Comparison of ENCODE assay signal across 29 mouse cellular contexts in the genomic region with DNA sequence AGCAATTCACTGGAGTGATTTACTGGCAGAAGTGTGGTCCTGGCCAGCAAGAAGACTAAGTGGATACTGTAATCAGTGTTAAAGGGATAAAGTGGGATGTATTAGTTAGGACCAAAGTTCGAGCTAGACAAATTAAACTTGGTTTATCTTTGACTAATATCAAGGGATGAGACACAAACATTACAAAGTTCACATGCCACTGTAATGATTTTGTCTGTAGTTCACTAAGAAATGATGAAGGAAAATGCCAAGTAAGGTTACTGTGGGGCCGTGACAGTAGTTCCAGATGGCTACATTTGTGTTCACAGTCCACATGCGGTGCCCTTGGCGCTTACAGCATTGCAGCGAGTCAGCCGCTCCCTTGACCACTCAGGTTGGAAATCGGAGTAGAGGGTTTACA.
DNase-seq lines count a peak whose midpoint lies in the region; ATAC-seq and TF ChIP-seq lines count a peak whose summit lies in the region.
"Had no signal": no experiment of that assay in that cellular context is flagged by ENCODE, and none has a peak within 500 bp of the region (broad histone marks: within the 10 kb centered on the region; RNA-seq: fewer than 3 reads in every experiment).

No protein-coding gene starts in this region.

- 62% methylated on average over 7 of the region's 7 CpGs for WGBS in liver, adult 2 months
- 67% methylated on average over 7 of the region's 7 CpGs for WGBS in liver, embryonic 12.5 days (ENCODE audit: insufficient replicate concordance)
- 65% methylated on average over 7 of the region's 7 CpGs for WGBS in kidney, embryonic 16.5 days

- TF ChIP-seq CTCF in liver, adult 2 months (IDR thresholded peaks at IDR 0.05; ENCODE audit: low read depth, low read length), result no peak
- TF ChIP-seq CTCF in gastrocnemius, adult 2 months (IDR thresholded peaks at IDR 0.05), result no peak

- no peaks in the 10 kb centered on the region for H3K9me3 ChIP-seq in liver, embryonic 12.5 days (replicated peaks)
- no peaks in the 10 kb centered on the region for H3K9me3 ChIP-seq in kidney, embryonic 16.5 days (ENCODE audit: low read length)
- H3K9me3 ChIP-seq: embryonic facial prominence, embryonic 12.5 days; forebrain, embryonic 10.5 days; forebrain, embryonic 15.5 days; heart, embryonic 12.5 days; midbrain, embryonic 10.5 days; neural tube, embryonic 13.5 days had no signal

- ATAC-seq in liver, embryonic 12.5 days, result no peak
- ATAC-seq in kidney, embryonic 16.5 days (ENCODE audit: low FRiP score, low TSS enrichment), result peak; percentile 89
- ATAC-seq: CD4-positive, CD25-positive, alpha-beta regulatory T cell, adult 4 months; forebrain, embryonic 15.5 days; intestine, postnatal 0 days had no signal

- H3K79me2 ChIP-seq in liver, adult 2 months (ENCODE audit: control insufficient read depth, insufficient read depth, low read length), result no peaks in the 10 kb centered on the region

- H3K4me2 ChIP-seq in liver, embryonic 12.5 days, result no peak overlapping the region
- no peak overlapping the region for H3K4me2 ChIP-seq in kidney, embryonic 16.5 days (replicated peaks; ENCODE audit: low read depth, low read length)
- H3K4me2 ChIP-seq: embryonic facial prominence, embryonic 12.5 days; forebrain, embryonic 15.5 days; heart, embryonic 12.5 days; hindbrain, embryonic 14.5 days; neural tube, embryonic 13.5 days had no signal

- H3K4me1 ChIP-seq in liver, adult 2 months (ENCODE audit: control insufficient read depth, insufficient read depth, low read length), result peaks cover 7% of the 10 kb centered on the region; the same call in 1 of the 2 replicates
- no peaks in the 10 kb centered on the region for H3K4me1 ChIP-seq in liver, embryonic 12.5 days
- H3K4me1 ChIP-seq in kidney, embryonic 16.5 days (ENCODE audit: insufficient read depth, low read length), result no peaks in the 10 kb centered on the region
- H3K4me1 ChIP-seq: embryonic facial prominence, embryonic 12.5 days; forebrain, embryonic 15.5 days; heart, embryonic 12.5 days; midbrain, embryonic 10.5 days; neural tube, embryonic 13.5 days had no signal

- no peak for TF ChIP-seq POLR2A in liver, adult 2 months (IDR thresholded peaks at IDR 0.05; ENCODE audit: extremely low read depth, insufficient read depth, low read length)

- DNase-seq in liver, adult 2 months (ENCODE audit: extremely low read depth, low read depth, low spot score), result peak; percentile 80
- DNase-seq in kidney, postnatal 36 days, result peak; percentile 66 to 82
- DNase-seq in natural killer cell, adult 2 months (ENCODE audit: low spot score in 2 of 2), result no peak
- DNase-seq in lung, postnatal 4 days, result no peak
- no peak for DNase-seq in gastrocnemius, adult 2 months
- DNase-seq: adrenal gland, postnatal 25 days; cerebellum, adult 18-20 months; cerebellum, postnatal 10 days; heart, adult 2 months; heart, postnatal 4 days; layer of hippocampus, postnatal 36 days; left cerebral cortex, postnatal 4 days; lung, adult 2 months; lung, postnatal 10 days; right cerebral cortex, postnatal 14 days; thymus, postnatal 4 days had no signal

- intact Hi-C loops in gastrocnemius, adult 2 months (cut with DNase I), result no loop called here

- H3K36me3 ChIP-seq in liver, adult 2 months (ENCODE audit: control insufficient read depth, insufficient read depth, low read length), result no peaks in the 10 kb centered on the region
- H3K36me3 ChIP-seq in liver, embryonic 12.5 days, result no peaks in the 10 kb centered on the region
- H3K36me3 ChIP-seq in kidney, embryonic 16.5 days (ENCODE audit: insufficient read depth, low read length), result no peaks in the 10 kb centered on the region
- H3K36me3 ChIP-seq: embryonic facial prominence, embryonic 12.5 days; forebrain, embryonic 10.5 days; forebrain, embryonic 15.5 days; heart, embryonic 12.5 days; midbrain, embryonic 10.5 days; neural tube, embryonic 13.5 days had no signal

- H3K27ac ChIP-seq in liver, adult 2 months (replicated peaks; ENCODE audit: insufficient read depth, low read depth, low read length), result 0 out of 2 replicates have a peak overlapping the region, but pooled peaks have one; percentile 21
- no peak overlapping the region for H3K27ac ChIP-seq in liver, embryonic 12.5 days
- no peak overlapping the region for H3K27ac ChIP-seq in kidney, embryonic 16.5 days (ENCODE audit: low read length)
- H3K27ac ChIP-seq in gastrocnemius, adult 2 months, result no peak overlapping the region
- H3K27ac ChIP-seq: embryonic facial prominence, embryonic 12.5 days; forebrain, embryonic 10.5 days; forebrain, embryonic 15.5 days; heart, adult 2 months; hindbrain, embryonic 14.5 days; liver, embryonic 14.5 days; midbrain, embryonic 10.5 days; neural tube, embryonic 13.5 days had no signal

- H3K9ac ChIP-seq in liver, adult 2 months (ENCODE audit: low read depth, low read length), result no peak overlapping the region
- H3K9ac ChIP-seq in liver, embryonic 12.5 days, result no peak overlapping the region
- no peak overlapping the region for H3K9ac ChIP-seq in kidney, embryonic 16.5 days (replicated peaks; ENCODE audit: low read length)
- H3K9ac ChIP-seq: embryonic facial prominence, embryonic 12.5 days; forebrain, embryonic 15.5 days; heart, embryonic 12.5 days; hindbrain, embryonic 14.5 days; liver, embryonic 14.5 days; neural tube, embryonic 13.5 days had no signal

- H3K4me3 ChIP-seq in liver, adult 2 months (ENCODE audit: insufficient read depth, low read depth, low read length), result no peak overlapping the region
- no peak overlapping the region for H3K4me3 ChIP-seq in liver, embryonic 12.5 days
- no peak overlapping the region for H3K4me3 ChIP-seq in kidney, embryonic 16.5 days (ENCODE audit: low read length)
- H3K4me3 ChIP-seq in gastrocnemius, adult 2 months, result no peak overlapping the region
- H3K4me3 ChIP-seq: embryonic facial prominence, embryonic 12.5 days; forebrain, embryonic 10.5 days; forebrain, embryonic 15.5 days; heart, adult 2 months; heart, embryonic 12.5 days; midbrain, embryonic 10.5 days; myocyte; neural tube, embryonic 13.5 days had no signal

- no peaks in the 10 kb centered on the region for H3K27me3 ChIP-seq in liver, adult 2 months (ENCODE audit: control insufficient read depth, insufficient read depth, low read length)
- no peaks in the 10 kb centered on the region for H3K27me3 ChIP-seq in liver, embryonic 12.5 days (replicated peaks)
- no peaks in the 10 kb centered on the region for H3K27me3 ChIP-seq in kidney, embryonic 16.5 days (ENCODE audit: insufficient read depth, low read length)
- H3K27me3 ChIP-seq: embryonic facial prominence, embryonic 12.5 days; forebrain, embryonic 15.5 days; heart, embryonic 12.5 days; neural tube, embryonic 13.5 days had no signal

Comparison
In these comparisons a context has a peak if more than half of its experiments do, and no peak if none do; other contexts are left out.
1. DNase-seq: peak in liver, adult 2 months (single experiment) and kidney, postnatal 36 days (2 of 2); none in natural killer cell, adult 2 months (0 of 2), lung, postnatal 4 days (0 of 2) and gastrocnemius, adult 2 months (single experiment).